Mouse (Mus musculus) hindbrain, embryonic 15.5 days (tissue): Measurements from ENCODE around the gene Hcfc1r1. TPM values are rescaled to one million over a fixed set of nuclear protein-coding genes. Genes with fewer than 3 reads are reported as not detected.

Experiments
- ATAC-seq: fragments of 200-750 bp; cut with Nextera tagmentation; 2 replicates; pipeline ENCODE4 v1.8.0; 2017; ENCODE audit warnings: low read depth, moderate number of reproducible peaks, moderate TSS enrichment; ENCODE audit not compliant: low FRiP score
- H3K27ac ChIP-seq: fragments of 300-500 bp; sonication (generic); replicated peaks from 2 replicates; pipeline ENCODE4 v1.5.1; 2015; ENCODE audit warnings: mild to moderate bottlenecking, inconsistent platforms
- H3K27me3 ChIP-seq: fragments of 300-500 bp; sonication (generic); 2 replicates; pipeline ENCODE4 v1.6.1; 2015; ENCODE audit warnings: control low read depth, inconsistent platforms
- H3K36me3 ChIP-seq: fragments of 300-500 bp; sonication (generic); 2 replicates; pipeline ENCODE4 v1.6.1; 2015; ENCODE audit warnings: control low read depth, inconsistent platforms
- H3K4me1 ChIP-seq: fragments of 300-500 bp; sonication (generic); replicated peaks from 2 replicates; pipeline ENCODE4 v1.6.1; 2015; ENCODE audit warnings: control low read depth, inconsistent platforms
- H3K4me2 ChIP-seq: fragments of 300-500 bp; sonication (generic); 2 replicates; pipeline ENCODE4 v1.6.1; 2015; ENCODE audit warnings: moderate library complexity, mild to moderate bottlenecking, inconsistent platforms
- H3K4me3 ChIP-seq: fragments of 300-500 bp; sonication (generic); 2 replicates; pipeline ENCODE4 v1.5.1; 2015; ENCODE audit warnings: mild to moderate bottlenecking, inconsistent platforms
- H3K9ac ChIP-seq: fragments of 300-500 bp; sonication (generic); 2 replicates; pipeline ENCODE4 v1.6.1; 2015; ENCODE audit warnings: inconsistent platforms
- H3K9me3 ChIP-seq: fragments of 300-500 bp; sonication (generic); 2 replicates; pipeline ENCODE4 v1.6.1; 2016; ENCODE audit warnings: control low read depth, inconsistent platforms
- WGBS: fragments of 180-500 bp; shearing (Covaris S2); methylation state at CpG from one replicate; pipeline ENCODE4 v1.1.7; 2015; 5-methylcytosine and 5-hydroxymethylcytosine counted together
- polyA plus RNA-seq: library from polyadenylated mRNA; unstranded; fragments of >200 nt; fragmentation: Nextera tagmentation; extraction: Ambion mirVana; gene quantifications from 2 replicates; pipeline ENCODE4 v1.2.1, GENCODE M21; 2015

Hcfc1r1 gene
- polyA plus RNA-seq, 1 experiment from 2014 or later: 138 TPM

DNA sequence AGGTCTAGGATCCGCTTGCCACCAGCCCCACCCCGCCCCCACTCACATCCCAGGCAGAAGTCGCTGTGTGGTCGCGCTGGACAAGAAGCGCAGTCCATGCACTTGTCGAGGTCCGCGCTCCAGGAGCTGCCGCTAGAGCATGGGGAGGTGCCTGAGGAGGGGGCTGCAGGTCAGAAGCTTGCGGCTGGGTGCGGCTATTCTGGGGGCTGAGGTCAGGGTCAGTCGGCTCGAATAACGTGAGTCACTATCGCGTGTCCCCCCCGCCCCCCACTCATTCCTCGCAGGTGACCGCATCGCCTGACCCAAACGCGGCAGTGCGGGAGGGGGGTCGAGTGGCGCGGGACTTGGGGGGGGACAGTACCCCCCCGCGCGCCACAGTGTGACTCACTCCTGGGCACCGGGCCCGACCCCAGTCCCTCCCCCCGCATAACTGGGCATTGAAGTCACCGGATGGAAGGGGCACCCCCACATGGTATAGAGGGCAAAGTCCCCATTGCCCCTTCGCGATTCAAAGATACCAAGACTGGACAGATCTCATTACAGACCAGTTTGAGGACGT, 3.2 kb downstream of the Hcfc1r1 start:
- H3K4me2 ChIP-seq: peak overlapping the region; percentile 94
- no peak overlapping the region for H3K27ac ChIP-seq
- WGBS: under 1% methylated on average over 37 of the region's 37 CpGs
- H3K9ac ChIP-seq: peak overlapping the region; percentile 50
- ATAC-seq: no peak
- H3K4me1 ChIP-seq: peaks cover 57% of the 10 kb centered on the region
- H3K27me3 ChIP-seq: peaks cover 59% of the 10 kb centered on the region
- no peaks in the 10 kb centered on the region for H3K9me3 ChIP-seq
- H3K4me3 ChIP-seq: peak overlapping the region; percentile 48
- H3K36me3 ChIP-seq: no peaks in the 10 kb centered on the region

DNA sequence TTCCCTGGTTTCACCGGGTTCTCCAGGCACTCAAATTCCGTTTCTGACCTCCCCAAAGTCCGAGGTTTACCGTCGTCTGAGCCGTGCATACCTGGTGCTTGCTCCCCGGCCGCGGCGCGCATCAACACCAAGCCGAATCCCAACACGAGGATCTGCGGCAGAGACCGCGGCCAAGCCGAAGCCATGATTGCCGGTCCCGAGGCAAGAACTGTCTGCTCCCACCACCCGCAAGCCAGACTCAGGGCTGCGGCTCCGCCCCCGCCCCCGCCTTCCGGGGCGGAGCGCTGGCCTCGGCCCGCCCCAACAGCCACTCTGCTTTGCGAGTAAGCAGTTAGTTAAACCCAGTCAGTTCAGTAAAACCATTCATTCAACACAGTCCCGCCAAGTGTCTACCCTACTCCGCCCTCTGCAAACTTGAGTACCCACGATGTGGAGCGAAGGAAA, 3.9 kb downstream of the Hcfc1r1 start, which contains the start of gene Tnfrsf12a:
TSS of gene Tnfrsf12a (minus strand) at position 233 of the 444 bp plus-strand sequence.
- Histone ChIP-seq H3K27ac (no peak within 1 kb of the TSS), H3K4me1 (peaks cover 52% of the 10 kb centered on the region), H3K9ac (peak within 1 kb of the TSS; percentile 50), H3K4me2 (peak within 1 kb of the TSS; percentile 94), H3K4me3 (peak within 1 kb of the TSS; percentile 48), H3K9me3 (no peaks in the 10 kb centered on the region), H3K36me3 (no peaks in the 10 kb centered on the region), H3K27me3 (peaks cover 65% of the 10 kb centered on the region)
- ATAC-seq: peak; percentile 15; the same call in 1 of the 2 replicates
- WGBS: under 1% methylated on average over 34 of the region's 34 CpGs

DNA sequence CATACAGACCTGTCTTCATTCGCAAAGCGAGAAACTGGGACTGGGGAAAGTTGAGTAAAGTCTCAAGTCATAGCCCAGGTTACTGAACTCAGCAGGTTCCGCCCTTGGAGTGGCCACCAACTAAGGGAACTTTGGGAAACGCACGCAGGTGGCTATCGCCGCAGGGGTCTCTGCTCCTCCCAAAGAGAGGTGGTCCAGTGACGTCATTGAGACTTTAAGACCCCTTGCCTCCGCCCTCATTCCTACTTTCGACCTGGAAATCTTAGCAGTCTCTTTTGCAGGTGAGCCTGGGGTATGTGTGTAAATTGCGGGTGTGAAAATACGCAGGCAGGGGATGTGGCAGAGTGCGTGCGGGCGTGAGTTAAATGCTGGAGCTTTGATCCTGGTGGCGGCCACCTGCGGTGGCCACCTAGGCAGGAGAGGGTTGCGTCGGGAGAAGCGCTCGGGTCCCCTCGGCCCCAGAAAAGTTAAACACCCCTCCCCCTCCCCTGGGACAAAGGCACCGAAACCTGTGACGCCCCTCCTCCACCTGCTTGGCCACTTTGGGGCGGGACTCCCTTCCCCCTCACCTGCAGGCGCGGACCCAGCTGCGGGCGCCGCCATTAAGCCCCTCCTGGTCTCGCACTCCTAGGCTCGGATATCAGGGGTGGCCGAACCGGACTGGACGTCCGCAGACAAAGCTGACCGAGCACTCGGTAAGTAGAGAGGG, 5.9 kb downstream of the Hcfc1r1 start, which contains the start of gene Cldn6:
TSS of gene Cldn6 (plus strand) at position 123 of the 709 bp plus-strand sequence.
- H3K4me3 ChIP-seq: peak within 1 kb of the TSS; percentile 21; the same call in 1 of the 2 replicates
- H3K36me3 ChIP-seq: no peaks in the 10 kb centered on the region
- peaks cover 84% of the 10 kb centered on the region for H3K27me3 ChIP-seq
- ATAC-seq: no peak
- H3K4me2 ChIP-seq: peak within 1 kb of the TSS; percentile 42
- H3K4me1 ChIP-seq: peaks cover 46% of the 10 kb centered on the region
- WGBS: 3% methylated on average over 37 of the region's 38 CpGs
- no peak within 1 kb of the TSS for H3K27ac ChIP-seq
- H3K9me3 ChIP-seq: no peaks in the 10 kb centered on the region
- H3K9ac ChIP-seq: no peak within 1 kb of the TSS

DNA sequence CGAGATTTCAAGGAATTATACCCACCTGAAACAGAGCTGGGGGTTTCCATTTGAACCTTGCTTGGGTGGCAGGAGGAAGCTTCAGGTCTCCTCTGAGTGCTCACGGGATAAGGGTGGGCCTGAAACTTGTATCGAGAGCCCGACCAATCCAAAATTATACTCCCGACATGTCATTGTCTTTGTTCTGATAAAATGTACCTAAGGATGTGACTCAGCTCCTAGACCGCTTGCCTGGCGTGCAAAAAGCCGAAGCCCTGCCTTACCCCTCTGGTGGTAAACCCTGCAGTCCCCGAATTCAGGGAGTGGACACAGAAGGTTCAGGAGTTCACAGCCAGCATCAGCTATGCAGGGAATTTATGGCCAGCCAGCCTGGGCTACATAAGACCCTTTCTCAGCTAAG, 6.9 kb downstream of the Hcfc1r1 start:
- Histone ChIP-seq H3K9me3 (no peaks in the 10 kb centered on the region), H3K27me3 (peaks cover 85% of the 10 kb centered on the region), H3K27ac (no peak overlapping the region), H3K4me3 (no peak overlapping the region), H3K36me3 (no peaks in the 10 kb centered on the region), H3K4me1 (peaks cover 38% of the 10 kb centered on the region), H3K4me2 (no peak overlapping the region), H3K9ac (no peak overlapping the region)
- no peak for ATAC-seq
- WGBS: 78% methylated on average over 9 of the region's 9 CpGs

DNA sequence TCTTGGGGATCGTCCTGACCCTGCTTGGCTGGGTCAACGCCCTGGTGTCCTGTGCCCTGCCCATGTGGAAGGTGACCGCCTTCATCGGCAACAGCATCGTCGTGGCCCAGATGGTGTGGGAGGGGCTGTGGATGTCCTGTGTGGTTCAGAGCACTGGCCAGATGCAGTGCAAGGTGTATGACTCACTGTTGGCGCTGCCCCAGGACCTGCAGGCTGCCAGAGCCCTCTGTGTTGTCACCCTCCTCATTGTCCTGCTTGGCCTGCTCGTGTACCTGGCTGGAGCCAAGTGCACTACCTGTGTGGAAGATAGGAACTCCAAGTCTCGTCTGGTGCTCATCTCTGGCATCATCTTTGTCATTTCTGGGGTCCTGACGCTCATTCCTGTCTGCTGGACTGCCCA, 7.7 kb downstream of the Hcfc1r1 start:
- Histone ChIP-seq H3K27ac (no peak overlapping the region), H3K27me3 (peaks cover 77% of the 10 kb centered on the region), H3K4me2 (no peak overlapping the region), H3K36me3 (no peaks in the 10 kb centered on the region), H3K4me1 (peaks cover 31% of the 10 kb centered on the region), H3K4me3 (no peak overlapping the region), H3K9ac (no peak overlapping the region), H3K9me3 (no peaks in the 10 kb centered on the region)
- no peak for ATAC-seq
- 78% methylated on average over 10 of the region's 10 CpGs for WGBS

DNA sequence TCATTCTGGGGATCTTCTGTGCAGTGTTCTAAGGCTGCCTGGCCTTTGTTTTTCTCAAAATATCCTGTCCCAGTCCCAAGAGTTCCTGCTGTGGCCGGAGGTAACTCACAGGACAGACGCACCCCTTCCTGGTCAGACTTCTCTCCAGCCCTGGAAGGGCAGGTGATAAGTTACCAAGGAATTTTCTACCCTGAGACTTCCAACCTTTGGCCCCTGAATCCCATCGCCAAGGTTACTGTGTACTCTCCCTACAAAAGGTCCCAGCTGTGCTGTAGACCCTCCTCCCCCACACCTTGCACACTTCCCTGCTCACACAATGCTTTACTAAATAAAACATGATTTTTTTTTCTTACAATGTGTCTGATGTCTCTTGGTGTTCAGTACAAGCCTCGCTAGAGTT, 8.7 kb downstream of the Hcfc1r1 start:
- H3K4me2 ChIP-seq: no peak overlapping the region
- WGBS: 67% methylated on average over 4 of the region's 4 CpGs
- H3K9ac ChIP-seq: no peak overlapping the region
- no peak overlapping the region for H3K4me3 ChIP-seq
- no peaks in the 10 kb centered on the region for H3K36me3 ChIP-seq
- peaks cover 21% of the 10 kb centered on the region for H3K4me1 ChIP-seq
- ATAC-seq: no peak
- H3K27ac ChIP-seq: no peak overlapping the region
- H3K9me3 ChIP-seq: no peaks in the 10 kb centered on the region
- peaks cover 71% of the 10 kb centered on the region for H3K27me3 ChIP-seq

DNA sequence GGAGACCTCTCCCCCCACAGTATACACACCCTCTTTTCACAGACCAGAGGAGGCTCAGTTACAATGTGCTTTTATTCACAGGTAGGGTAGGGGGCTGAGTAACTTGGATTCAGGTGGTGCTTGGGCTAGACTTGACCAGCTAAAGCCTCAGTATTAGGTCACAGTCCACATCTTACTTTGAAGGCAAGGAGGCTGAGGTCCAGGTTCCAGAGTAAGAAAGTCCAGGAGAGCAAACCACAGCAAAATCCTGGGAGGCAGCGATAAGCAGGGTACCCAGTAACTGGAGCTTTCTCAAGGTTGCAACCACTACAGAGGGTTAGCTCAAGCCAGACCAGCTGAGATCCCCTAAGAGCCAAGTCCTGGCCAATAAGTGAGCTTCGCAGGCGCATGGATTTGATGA, 9.1 kb downstream of the Hcfc1r1 start:
- H3K4me3 ChIP-seq: no peak overlapping the region
- H3K9me3 ChIP-seq: no peaks in the 10 kb centered on the region
- H3K36me3 ChIP-seq: no peaks in the 10 kb centered on the region
- no peak overlapping the region for H3K9ac ChIP-seq
- 66% methylated on average over 3 of the region's 3 CpGs for WGBS
- no peak overlapping the region for H3K4me2 ChIP-seq
- no peak overlapping the region for H3K27ac ChIP-seq
- no peak for ATAC-seq
- peaks cover 17% of the 10 kb centered on the region for H3K4me1 ChIP-seq
- H3K27me3 ChIP-seq: peaks cover 69% of the 10 kb centered on the region

DNA sequence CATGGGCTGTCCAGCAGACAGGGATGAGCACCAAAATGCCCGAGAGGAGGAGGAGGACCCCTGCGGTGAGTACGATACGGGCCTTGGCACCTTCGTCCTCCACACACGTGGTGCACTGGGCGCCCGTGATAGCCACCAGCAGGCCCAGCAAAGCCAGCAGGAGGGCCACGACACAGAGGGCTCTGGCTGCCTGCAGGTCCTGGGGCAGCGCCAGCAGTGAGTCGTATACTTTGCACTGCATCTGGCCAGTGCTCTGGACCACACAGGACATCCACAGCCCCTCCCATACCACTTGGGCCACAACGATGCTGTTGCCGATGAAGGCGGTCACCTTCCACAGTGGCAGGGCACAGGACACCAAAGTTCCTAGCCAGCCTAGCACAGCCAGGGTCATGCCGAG, 9.8 kb downstream of the Hcfc1r1 start:
- H3K27ac ChIP-seq: no peak overlapping the region
- peaks cover 14% of the 10 kb centered on the region; the same call in 1 of the 2 replicates for H3K4me1 ChIP-seq
- H3K4me3 ChIP-seq: no peak overlapping the region
- H3K9ac ChIP-seq: no peak overlapping the region
- H3K9me3 ChIP-seq: no peaks in the 10 kb centered on the region
- H3K36me3 ChIP-seq: no peaks in the 10 kb centered on the region
- peaks cover 63% of the 10 kb centered on the region for H3K27me3 ChIP-seq
- 21% methylated on average over 15 of the region's 15 CpGs for WGBS
- no peak for ATAC-seq
- H3K4me2 ChIP-seq: no peak overlapping the region

DNA sequence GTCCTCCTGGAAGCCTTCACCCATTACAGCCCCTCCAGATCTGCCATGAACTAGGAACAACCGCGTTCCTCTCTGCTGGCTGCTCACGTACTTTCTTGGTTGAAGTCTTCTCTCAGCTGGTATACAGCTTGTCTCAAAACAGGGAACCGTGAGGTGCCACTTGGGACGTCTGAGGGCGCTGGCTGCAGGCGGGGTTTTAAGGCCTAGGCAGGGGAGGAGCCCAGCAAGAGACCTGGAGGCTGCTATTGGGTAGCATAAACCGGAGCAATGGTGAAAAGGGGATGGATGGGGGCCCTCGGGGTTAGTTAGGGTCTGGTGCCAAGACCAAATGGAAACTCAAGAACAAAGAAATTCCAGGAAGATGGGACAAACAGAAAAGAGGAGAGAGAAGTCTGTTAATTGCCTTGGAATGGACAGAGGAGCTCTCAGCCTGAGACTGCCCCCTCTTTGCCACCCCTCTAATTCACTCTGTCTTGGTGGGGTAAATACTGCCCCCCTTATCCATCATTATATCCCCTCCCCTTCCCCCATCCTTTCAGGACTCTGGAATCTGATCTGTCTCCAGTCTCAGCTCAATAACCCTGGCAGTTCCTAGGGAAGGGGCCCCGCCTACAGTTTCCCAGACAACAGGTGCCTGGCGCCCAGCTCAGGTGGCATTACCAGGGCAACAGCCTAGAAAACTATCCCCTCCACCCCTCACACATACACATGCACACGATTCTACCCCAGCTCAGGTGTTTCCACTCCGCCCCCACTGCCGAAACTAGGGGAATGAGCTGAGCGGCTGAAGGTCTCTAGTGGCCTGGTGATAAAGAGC, 10.7 kb downstream of the Hcfc1r1 start, which contains the start of gene Cldn9:
TSS of gene Cldn9 (minus strand) at position 171 of the 817 bp plus-strand sequence.
- Histone ChIP-seq H3K9me3 (no peaks in the 10 kb centered on the region), H3K9ac (no peak within 1 kb of the TSS), H3K27me3 (peaks cover 55% of the 10 kb centered on the region), H3K4me2 (no peak within 1 kb of the TSS), H3K36me3 (no peaks in the 10 kb centered on the region), H3K27ac (no peak within 1 kb of the TSS), H3K4me3 (no peak within 1 kb of the TSS), H3K4me1 (peaks cover 14% of the 10 kb centered on the region; the same call in 1 of the 2 replicates)
- 19% methylated on average over 15 of the region's 15 CpGs for WGBS
- ATAC-seq: no peak

DNA sequence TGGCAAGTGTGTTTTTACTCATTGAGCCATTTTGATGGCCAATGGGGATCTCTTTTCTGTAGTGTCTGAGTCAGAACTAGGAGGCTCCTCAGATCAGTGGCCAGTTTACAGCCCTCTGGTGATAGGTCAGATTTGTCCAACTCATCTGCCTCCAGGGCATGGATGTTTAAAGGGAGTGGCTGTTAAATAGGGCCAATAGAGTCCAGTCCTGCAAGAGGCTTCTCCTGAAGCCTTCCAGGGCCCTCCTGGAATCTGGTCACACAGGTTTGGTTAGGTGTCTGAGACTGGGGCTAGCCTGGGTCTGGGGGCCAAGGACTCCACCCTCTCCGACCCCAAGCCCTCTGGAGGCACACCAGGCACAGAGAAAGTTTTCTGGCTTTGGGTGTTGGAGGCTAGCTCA, 21.1 kb downstream of the Hcfc1r1 start:
- no peaks in the 10 kb centered on the region for H3K36me3 ChIP-seq
- peaks cover 7% of the 10 kb centered on the region for H3K4me1 ChIP-seq
- peaks cover 24% of the 10 kb centered on the region for H3K27me3 ChIP-seq
- H3K9me3 ChIP-seq: no peaks in the 10 kb centered on the region
- ATAC-seq: no peak
- H3K4me2 ChIP-seq: no peak overlapping the region
- 83% methylated on average over 1 of the region's 1 CpGs for WGBS
- no peak overlapping the region for H3K9ac ChIP-seq
- no peak overlapping the region for H3K27ac ChIP-seq
- H3K4me3 ChIP-seq: no peak overlapping the region

DNA sequence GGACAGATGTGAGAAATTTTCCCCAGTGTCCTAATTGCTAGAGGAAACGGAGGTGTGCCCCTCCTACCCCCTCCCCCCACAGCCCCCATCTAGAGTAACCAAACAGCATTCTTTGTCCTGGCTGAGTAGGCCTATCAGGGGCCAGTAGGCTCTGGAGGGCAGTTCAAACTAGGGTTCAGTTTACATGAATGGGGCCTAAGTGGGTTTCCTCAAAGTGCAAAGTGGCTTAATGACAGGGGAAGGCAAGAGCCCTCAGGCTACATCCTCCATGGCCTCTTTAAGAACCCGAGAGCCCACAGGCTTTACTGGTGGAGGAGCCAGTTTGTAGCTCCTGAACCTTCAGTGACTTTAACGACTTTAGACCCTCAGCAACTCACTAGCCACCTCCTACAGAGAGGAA, 22.4 kb downstream of the Hcfc1r1 start:
- Histone ChIP-seq H3K4me1 (peaks cover 12% of the 10 kb centered on the region), H3K9ac (no peak overlapping the region)
- WGBS: 18% methylated on average over 3 of the region's 3 CpGs

More for the DNA sequence above, 22.4 kb downstream of the Hcfc1r1 start:
- H3K9me3 ChIP-seq: no peaks in the 10 kb centered on the region
- H3K4me3 ChIP-seq: no peak overlapping the region
- no peaks in the 10 kb centered on the region for H3K36me3 ChIP-seq
- peaks cover 25% of the 10 kb centered on the region for H3K27me3 ChIP-seq
- no peak overlapping the region for H3K27ac ChIP-seq
- ATAC-seq: no peak
- H3K4me2 ChIP-seq: no peak overlapping the region
